Mouse (Mus musculus) left cerebral cortex, postnatal 25 days (tissue): Measurements from ENCODE around the gene Ppil6. TPM values are rescaled to one million over a fixed set of nuclear protein-coding genes. Genes with fewer than 3 reads are reported as not detected.

Experiments used
- DNase-seq, 2 experiments: peaks; one replicate each; pipeline ENCODE4 v3.0.0; 2022; ENCODE audit warnings: low spot score in 2 of 2, mixed read lengths in 1 of 2
- intact Hi-C: fragments of 180-260 bp; cut with DNase I; formaldehyde crosslinking; loops from one replicate; pipeline ENCODE4 v1.15.1; 2025
- total RNA-seq, 2 experiments: library from RNA; stranded (reverse); gene quantifications; 2 replicates each; pipeline ENCODE4 v1.2.3; 2021

The Ppil6 gene
- total RNA-seq, 2 experiments from 2014 or later = 7.4 to 9.5 TPM

DNA sequence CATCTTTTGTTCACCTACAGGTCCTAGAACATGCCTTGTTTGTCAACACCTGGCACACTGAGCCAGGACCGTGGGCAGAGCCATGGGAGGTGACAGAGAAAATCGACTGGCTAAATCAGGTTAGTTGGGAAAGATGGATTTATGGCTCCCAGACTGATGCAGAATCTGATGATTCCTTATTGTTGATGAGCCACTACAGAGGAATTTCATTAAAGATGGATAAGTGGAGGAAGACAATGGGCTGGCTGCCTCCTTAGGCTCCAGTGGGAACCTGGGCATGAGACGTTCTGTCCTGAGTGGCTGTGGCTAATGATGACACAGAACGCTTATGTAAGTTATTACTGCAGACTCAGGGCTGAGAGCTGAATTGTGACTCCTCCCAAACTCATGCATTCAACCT is 63.5 kb downstream of the Ppil6 start:
- intact Hi-C loops = no loop called here
- DNase-seq = peak in 1 of 2 experiments; percentile 9

DNA sequence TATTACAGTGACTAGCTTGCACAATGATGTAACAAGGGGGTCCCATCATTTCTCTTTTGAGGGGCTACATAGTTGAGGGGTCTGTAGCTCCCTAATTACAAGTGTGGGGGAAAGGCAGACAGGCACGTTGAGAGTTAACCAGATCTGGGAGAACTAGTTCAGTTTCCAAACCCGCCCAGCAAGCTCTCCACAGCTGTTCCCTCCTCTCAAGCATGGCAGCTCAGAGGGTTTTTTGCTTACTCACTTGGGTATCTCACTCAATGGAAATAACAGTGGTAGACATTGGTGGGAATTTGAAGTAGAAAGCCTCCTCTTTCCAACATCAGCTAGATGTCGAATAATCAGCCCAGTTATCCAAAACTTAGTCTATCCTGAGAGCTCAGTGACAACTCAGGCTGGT is 64.8 kb downstream of the Ppil6 start:
- DNase-seq = no peak
- intact Hi-C loops = no loop called here

DNA sequence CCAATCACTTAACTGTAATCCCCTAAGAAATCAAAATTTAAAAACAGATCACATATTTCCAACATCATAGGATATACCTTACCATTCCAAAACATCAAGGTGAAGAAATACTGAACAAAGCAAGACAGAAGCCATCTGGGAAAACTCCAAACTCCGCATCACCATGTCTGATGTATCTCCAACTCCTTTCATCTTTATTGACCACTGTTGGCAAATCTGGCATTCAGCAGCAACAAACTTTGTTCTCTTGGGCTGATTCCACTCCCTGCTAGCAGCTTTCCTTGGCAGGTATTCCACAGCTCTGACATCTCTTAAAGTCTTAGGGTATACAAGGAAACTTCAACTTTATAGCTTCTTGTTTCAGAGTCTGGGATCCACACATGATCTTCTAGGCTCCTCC is 68.2 kb downstream of the Ppil6 start:
- no peak for DNase-seq
- intact Hi-C loops = no loop called here

DNA sequence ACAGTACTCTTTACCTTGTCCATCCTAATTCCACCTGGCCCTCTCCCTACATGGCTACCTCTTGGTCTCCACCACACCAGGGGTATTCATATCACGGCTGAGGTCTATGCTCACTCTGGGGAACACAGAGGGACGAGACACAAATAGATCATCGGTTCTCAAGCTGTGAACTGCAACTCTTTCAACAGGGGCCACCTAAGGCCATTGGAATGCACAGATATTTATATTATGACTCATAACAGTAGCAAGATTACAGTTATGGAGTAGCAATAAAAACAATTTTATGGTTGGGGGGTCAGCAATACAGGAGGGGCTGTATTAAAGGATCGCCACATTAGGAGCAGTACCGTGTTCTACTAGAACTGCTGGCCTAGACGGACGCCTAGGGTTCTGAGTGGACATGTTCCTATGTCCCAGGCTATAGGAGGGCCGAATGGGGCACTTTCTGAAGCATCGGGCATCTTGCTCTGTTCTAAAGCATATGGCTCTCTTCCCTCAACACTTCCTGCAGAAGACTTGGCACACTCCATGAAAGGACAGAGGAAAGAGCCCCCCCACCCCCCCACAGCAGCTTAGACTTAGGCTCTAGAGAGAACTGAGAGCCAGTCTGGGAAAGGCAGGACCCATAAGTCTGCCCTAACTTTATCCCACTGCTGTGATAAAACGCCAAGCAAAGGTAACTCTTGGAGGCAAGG is 71.6 kb downstream of the Ppil6 start:
- intact Hi-C loops = no loop called here
- DNase-seq = no peak

Other genes starting within 250 kb of the Ppil6 start
- 10 to 100 TPM; 26.7 to 27.6 TPM for gene Fig4, start 187.2 kb upstream of the Ppil6 start, total RNA-seq
- under 1 TPM; 0.07 to 0.11 TPM for gene Ak9, start 186.5 kb upstream of the Ppil6 start, total RNA-seq
- 10 to 100 TPM; 17.4 to 20.0 TPM for gene Zbtb24, start 40.1 kb upstream of the Ppil6 start, total RNA-seq
- 10 to 100 TPM; 19.5 to 20.2 TPM for gene Mical1, start 14.1 kb upstream of the Ppil6 start, total RNA-seq
- 10 to 100 TPM; 17.6 to 18.5 TPM for gene Smpd2, start 70 bp upstream of the Ppil6 start, total RNA-seq
- gene Cd164, start 29.0 kb downstream of the Ppil6 start, total RNA-seq = 10 to 100 TPM; 59.5 to 61.3 TPM
- gene Ccdc162, start 226.2 kb downstream of the Ppil6 start, total RNA-seq = under 1 TPM; 0.41 to 0.92 TPM